Mouse (Mus musculus) spleen, adult 2 months (tissue): Measurements from ENCODE around the gene Rab36. TPM values are rescaled to one million over a fixed set of nuclear protein-coding genes. Genes with fewer than 3 reads are reported as not detected.

Experiments
- DNase-seq, 2 experiments: peaks; one replicate each; pipeline versions ENCODE4 v3.0.0 to v3.0.0-alpha.2; 2012 to 2021; ENCODE audit warnings: low spot score in 2 of 2, low read depth in 1 of 2
- H3K27ac ChIP-seq: fragments of 200-500 bp; 2 replicates; pipeline ENCODE4 v1.5.1; 2012; ENCODE audit warnings: low read length, inconsistent platforms; ENCODE audit not compliant: insufficient read depth
- H3K27me3 ChIP-seq: fragments of 200-500 bp; 2 replicates; pipeline ENCODE4 v1.6.1; 2012; ENCODE audit warnings: mild to moderate bottlenecking, moderate library complexity, low read length, inconsistent platforms; ENCODE audit not compliant: control insufficient read depth, insufficient read depth
- H3K36me3 ChIP-seq: fragments of 200-500 bp; 2 replicates; pipeline ENCODE4 v1.6.1; 2012; ENCODE audit warnings: mild to moderate bottlenecking, low read length, inconsistent platforms; ENCODE audit not compliant: control insufficient read depth, insufficient read depth
- H3K4me1 ChIP-seq: fragments of 200-500 bp; 2 replicates; pipeline ENCODE4 v1.6.1; 2011; ENCODE audit warnings: inconsistent platforms; ENCODE audit not compliant: control insufficient read depth, insufficient read depth, insufficient read length
- H3K4me3 ChIP-seq: fragments of 200-500 bp; 2 replicates; pipeline ENCODE4 v1.5.1; 2011; ENCODE audit warnings: mild to moderate bottlenecking, inconsistent platforms; ENCODE audit not compliant: insufficient read depth, insufficient read length; ENCODE audit errors: extremely low read depth
- CTCF ChIP-seq: fragments of 200-500 bp; IDR thresholded peaks from 2 replicates; pipeline ENCODE4 v1.5.1; 2011; ENCODE audit warnings: mild to moderate bottlenecking, inconsistent platforms; ENCODE audit not compliant: insufficient read depth, insufficient read length, insufficient replicate concordance; ENCODE audit errors: extremely low read depth
- POLR2A ChIP-seq: fragments of 200-500 bp; IDR thresholded peaks from 2 replicates; pipeline ENCODE4 v1.6.1; 2011; ENCODE audit warnings: low read depth, low read length, inconsistent platforms
- WGBS: fragments of 180-500 bp; shearing (Covaris S2); methylation state at CpG from one replicate; pipeline ENCODE4 v1.1.7; 2018; 5-methylcytosine and 5-hydroxymethylcytosine counted together
- polyA plus RNA-seq: library from polyadenylated mRNA; depleted of rRNA; stranded (reverse); fragments of >200 nt; gene quantifications from 2 replicates; pipeline ENCODE4 v1.2.3, GENCODE M21; 2012

The Rab36 gene
- polyA plus RNA-seq, 1 experiment: 3.7 TPM

GRCm38 (mm10) chr10:75060843-75061235 lies 24.0 kb downstream of the Rab36 start:
- no peak for DNase-seq
- Histone ChIP-seq H3K27ac (no peak overlapping the region), H3K4me1 (peaks cover 26% of the 10 kb centered on the region), H3K27me3 (peaks cover 9% of the 10 kb centered on the region; the same call in 1 of the 2 replicates), H3K4me3 (peak overlapping the region; percentile 86), H3K36me3 (no peaks in the 10 kb centered on the region)
- no peak for TF ChIP-seq POLR2A
- no peak for TF ChIP-seq CTCF
- under 1% methylated on average over 27 of the region's 48 CpGs for WGBS

DNA sequence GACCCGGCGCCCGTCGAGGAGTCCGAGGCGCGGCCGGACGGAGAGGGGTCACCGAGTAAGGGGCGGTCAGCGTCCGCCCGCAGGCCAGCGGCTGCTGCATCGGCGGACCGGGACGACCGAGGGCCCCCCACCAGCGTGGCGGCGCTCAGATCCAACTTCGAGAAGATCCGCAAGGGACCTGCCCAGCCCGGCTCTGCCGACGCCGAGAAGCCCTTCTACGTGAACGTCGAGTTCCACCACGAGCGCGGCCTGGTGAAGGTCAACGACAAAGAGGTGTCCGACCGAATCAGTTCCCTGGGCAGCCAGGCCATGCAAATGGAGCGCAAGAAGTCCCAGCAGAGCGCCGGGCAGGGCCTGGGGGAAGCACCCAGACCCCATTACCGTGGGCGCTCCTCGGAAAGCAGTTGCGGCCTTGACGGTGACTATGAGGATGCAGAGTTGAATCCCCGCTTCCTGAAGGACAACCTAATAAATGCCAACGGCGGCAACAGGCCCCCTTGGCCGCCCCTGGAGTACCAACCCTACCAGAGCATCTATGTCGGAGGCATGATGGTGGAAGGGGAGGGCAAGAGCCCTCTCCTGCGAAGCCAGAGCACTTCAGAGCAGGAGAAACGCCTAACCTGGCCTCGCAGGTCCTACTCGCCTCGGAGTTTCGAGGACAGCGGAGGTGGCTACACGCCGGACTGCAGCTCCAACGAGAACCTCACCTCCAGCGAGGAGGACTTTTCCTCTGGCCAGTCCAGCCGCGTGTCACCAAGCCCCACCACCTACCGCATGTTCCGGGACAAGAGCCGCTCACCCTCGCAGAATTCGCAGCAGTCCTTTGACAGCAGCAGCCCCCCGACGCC lies 24.7 kb downstream of the Rab36 start:
- Histone ChIP-seq H3K4me3 (peak overlapping the region; percentile 86), H3K27ac (no peak overlapping the region), H3K36me3 (no peaks in the 10 kb centered on the region), H3K27me3 (peaks cover 9% of the 10 kb centered on the region; the same call in 1 of the 2 replicates), H3K4me1 (peaks cover 23% of the 10 kb centered on the region)
- no peak for DNase-seq
- WGBS: 5% methylated on average over 71 of the region's 71 CpGs
- TF ChIP-seq CTCF: no peak
- no peak for TF ChIP-seq POLR2A

DNA sequence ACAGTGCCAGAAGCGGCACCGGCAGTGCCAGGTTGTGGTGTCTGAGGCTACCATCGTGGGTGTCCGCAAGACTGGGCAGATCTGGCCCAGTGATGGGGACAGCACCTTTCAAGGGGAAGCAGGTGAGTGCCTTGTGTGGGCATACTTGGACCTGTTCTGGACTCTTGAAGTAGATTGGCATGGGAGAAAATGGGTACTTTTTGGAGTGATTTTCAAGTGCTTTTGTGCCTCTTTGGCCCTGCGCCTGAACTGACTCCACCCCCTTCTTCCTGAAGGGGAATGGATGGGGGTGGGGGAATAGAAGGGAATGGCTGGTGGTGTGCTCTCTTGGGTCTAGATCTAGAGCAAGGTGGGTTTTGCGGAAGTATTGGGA lies 25.3 kb downstream of the Rab36 start:
- peaks cover 9% of the 10 kb centered on the region; the same call in 1 of the 2 replicates for H3K27me3 ChIP-seq
- no peak for DNase-seq
- H3K4me1 ChIP-seq: peaks cover 23% of the 10 kb centered on the region
- H3K4me3 ChIP-seq: peak overlapping the region; percentile 86; the same call in 1 of the 2 replicates
- no peaks in the 10 kb centered on the region for H3K36me3 ChIP-seq
- WGBS: 11% methylated on average over 6 of the region's 6 CpGs
- no peak overlapping the region for H3K27ac ChIP-seq
- TF ChIP-seq CTCF (no peak), POLR2A (no peak)

- no peak overlapping the region for H3K27ac ChIP-seq
- H3K4me1 ChIP-seq: peaks cover 23% of the 10 kb centered on the region
- WGBS: 23% methylated on average over 6 of the region's 6 CpGs
- DNase-seq: no peak
- no peak overlapping the region for H3K4me3 ChIP-seq
- TF ChIP-seq CTCF (no peak), POLR2A (no peak)
- H3K36me3 ChIP-seq: no peaks in the 10 kb centered on the region
- peaks cover 9% of the 10 kb centered on the region; the same call in 1 of the 2 replicates for H3K27me3 ChIP-seq
Observed at GRCm38 (mm10) chr10:75062621-75063020, 25.8 kb downstream of the Rab36 start.

GRCm38 (mm10) chr10:75063301-75063965 lies 26.6 kb downstream of the Rab36 start:
- peaks cover 9% of the 10 kb centered on the region; the same call in 1 of the 2 replicates for H3K27me3 ChIP-seq
- 40% methylated on average over 12 of the region's 12 CpGs for WGBS
- TF ChIP-seq CTCF (no peak), POLR2A (no peak)
- H3K36me3 ChIP-seq: no peaks in the 10 kb centered on the region
- peaks cover 23% of the 10 kb centered on the region for H3K4me1 ChIP-seq
- no peak for DNase-seq
- no peak overlapping the region for H3K4me3 ChIP-seq
- no peak overlapping the region for H3K27ac ChIP-seq

GRCm38 (mm10) chr10:75065691-75066090 lies 28.8 kb downstream of the Rab36 start:
- TF ChIP-seq POLR2A (no peak), CTCF (no peak)
- H3K4me3 ChIP-seq: no peak overlapping the region
- no peak for DNase-seq
- no peak overlapping the region for H3K27ac ChIP-seq
- 76% methylated on average over 6 of the region's 6 CpGs for WGBS
- H3K4me1 ChIP-seq: peaks cover 20% of the 10 kb centered on the region
- H3K27me3 ChIP-seq: peaks cover 8% of the 10 kb centered on the region; the same call in 1 of the 2 replicates
- H3K36me3 ChIP-seq: no peaks in the 10 kb centered on the region

GRCm38 (mm10) chr10:75067446-75067845 lies 30.6 kb downstream of the Rab36 start:
- H3K4me1 ChIP-seq: peaks cover 13% of the 10 kb centered on the region; the same call in 1 of the 2 replicates
- no peak overlapping the region for H3K4me3 ChIP-seq
- H3K27ac ChIP-seq: no peak overlapping the region
- no peak for TF ChIP-seq CTCF
- TF ChIP-seq POLR2A: no peak
- DNase-seq: no peak
- no peaks in the 10 kb centered on the region for H3K36me3 ChIP-seq
- no peaks in the 10 kb centered on the region for H3K27me3 ChIP-seq
